Mouse (Mus musculus) G1E (cell line): ENCODE results near the gene Psma4. TPM values are rescaled to one million over a fixed set of nuclear protein-coding genes. Genes with fewer than 3 reads are reported as not detected.

Experiments used
- ATAC-seq: 2 replicates; pipeline ENCODE4 v1.8.0; 2016; ENCODE audit warnings: mild to moderate bottlenecking; ENCODE audit not compliant: insufficient number of reproducible peaks, poor library complexity, low FRiP score, severe bottlenecking; ENCODE audit errors: extremely low read depth
- DNase-seq: peaks from one replicate; pipeline ENCODE4 v3.0.0; 2012; ENCODE audit warnings: low spot score
- H3K27me3 ChIP-seq: 2 replicates; pipeline ENCODE4 v1.6.1; 2012; ENCODE audit warnings: mild to moderate bottlenecking, low read length, inconsistent platforms; ENCODE audit not compliant: insufficient read depth
- H3K36me3 ChIP-seq: replicated peaks from 2 replicates; pipeline ENCODE3; 2012; ENCODE audit warnings: mild to moderate bottlenecking, inconsistent platforms
- H3K4me1 ChIP-seq: 2 replicates; pipeline ENCODE4 v1.6.1; 2012; ENCODE audit warnings: low read depth, low read length, inconsistent platforms, mixed read lengths; ENCODE audit not compliant: insufficient read depth
- H3K4me3 ChIP-seq: 2 replicates; pipeline ENCODE4 v1.5.1; 2012; ENCODE audit warnings: low read depth, mild to moderate bottlenecking, inconsistent platforms, low read length, moderate library complexity, mixed read lengths
- H3K9me3 ChIP-seq: replicated peaks from 2 replicates; pipeline ENCODE4 v1.6.1; 2012; ENCODE audit warnings: inconsistent platforms
- CTCF ChIP-seq: IDR thresholded peaks from 2 replicates; pipeline ENCODE4 v1.5.1; 2012; ENCODE audit warnings: low read depth, low read length, inconsistent platforms, mixed read lengths
- GATA1 ChIP-seq: IDR thresholded peaks from 2 replicates; pipeline ENCODE4 v1.6.1; 2012; ENCODE audit warnings: borderline replicate concordance, low read length, inconsistent platforms, mixed read lengths
- GATA2 ChIP-seq: IDR thresholded peaks from 2 replicates; pipeline ENCODE4 v1.6.1; 2012; ENCODE audit warnings: low read depth, low read length, inconsistent platforms, borderline replicate concordance
- POLR2AphosphoS5 ChIP-seq: IDR thresholded peaks from 2 replicates; pipeline ENCODE4 v1.6.1; 2012; ENCODE audit warnings: low read depth, low read length, inconsistent platforms; ENCODE audit not compliant: insufficient replicate concordance
- TAL1 ChIP-seq: conservative IDR thresholded peaks from 2 replicates; pipeline ENCODE4 v1.6.1; 2012; ENCODE audit warnings: low read depth, low read length, inconsistent platforms, mixed read lengths
- polyA plus RNA-seq: library from polyadenylated mRNA; stranded (reverse); fragments of >175 nt; gene quantifications from 2 replicates; pipeline ENCODE4 v1.2.3, GENCODE M21; 2012
- total RNA-seq, 2 experiments: library from RNA; stranded (forward) in 1 of 2; stranded (reverse) in 1 of 2; fragments of 200-1000 nt in 1 of 2; fragments of >200 nt in 1 of 2; fragmentation: Nextera tagmentation in 1 of 2; gene quantifications; 2 replicates each; pipeline ENCODE4 v1.2.3; 2014 to 2017

The Psma4 gene
- total and polyA plus RNA-seq, 3 experiments = 15.5 to 307 (median 203) TPM

DNA sequence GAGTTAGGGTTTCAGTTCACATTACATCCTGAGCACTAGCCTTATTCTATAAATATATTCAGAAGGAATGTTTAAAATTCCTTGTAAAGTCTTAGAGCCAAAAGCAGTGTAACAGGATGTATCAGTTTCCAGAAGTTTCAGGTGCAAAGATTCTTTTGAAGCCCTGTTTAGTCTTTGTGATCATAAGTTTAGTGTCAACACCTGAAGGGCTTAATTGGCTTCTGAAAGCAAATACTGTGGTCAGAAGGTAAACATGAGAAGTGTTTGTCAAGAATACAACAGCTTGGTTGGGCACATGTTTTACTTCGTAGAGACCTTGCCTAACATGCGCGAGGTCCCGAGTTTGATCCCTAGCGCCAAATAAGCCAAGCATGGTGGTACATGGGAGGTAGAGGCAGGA lies 31.8 kb upstream of the Psma4 start:
- DNase-seq (no peak), ATAC-seq (no peak)
- TF ChIP-seq GATA2 (no peak), GATA1 (no peak), POLR2AphosphoS5 (no peak), TAL1 (no peak), CTCF (no peak)
- Histone ChIP-seq H3K27me3 (peaks cover 21% of the 10 kb centered on the region), H3K4me3 (no peak overlapping the region), H3K4me1 (no peaks in the 10 kb centered on the region), H3K36me3 (no peaks in the 10 kb centered on the region), H3K9me3 (peaks cover 8% of the 10 kb centered on the region)

DNA sequence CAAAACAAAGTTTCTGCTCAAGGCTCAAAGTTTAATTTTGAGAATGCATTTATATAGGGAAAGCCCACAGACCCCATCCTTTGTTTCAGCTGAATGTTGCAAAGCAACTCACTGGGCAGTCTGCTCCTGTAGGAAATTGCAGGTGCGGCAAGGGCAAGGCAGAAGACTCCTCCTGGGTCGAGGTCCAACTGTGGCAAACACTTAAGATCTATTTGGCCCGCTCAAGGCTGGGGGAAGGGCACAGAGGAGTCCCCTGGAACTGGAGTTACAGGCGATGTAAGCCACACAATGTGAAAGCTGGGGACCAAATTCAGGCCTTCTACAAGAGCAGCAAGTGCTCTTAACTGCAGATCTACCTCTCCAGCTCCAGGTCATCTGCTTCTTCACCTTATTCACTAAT lies 30.6 kb upstream of the Psma4 start:
- Histone ChIP-seq H3K36me3 (no peaks in the 10 kb centered on the region), H3K9me3 (peaks cover 8% of the 10 kb centered on the region), H3K4me1 (no peaks in the 10 kb centered on the region), H3K27me3 (peaks cover 21% of the 10 kb centered on the region), H3K4me3 (no peak overlapping the region)
- TF ChIP-seq POLR2AphosphoS5 (no peak), GATA2 (no peak), CTCF (no peak), GATA1 (no peak), TAL1 (no peak)
- ATAC-seq (no peak), DNase-seq (no peak)

GRCm38 (mm10) chr9:54930741-54931140 lies 19.8 kb upstream of the Psma4 start:
- H3K4me1 ChIP-seq = no peaks in the 10 kb centered on the region

GRCm38 (mm10) chr9:54931765-54932164 lies 18.8 kb upstream of the Psma4 start:
- no peaks in the 10 kb centered on the region for H3K36me3 ChIP-seq
- H3K4me3 ChIP-seq = no peak overlapping the region
- peaks cover 14% of the 10 kb centered on the region for H3K27me3 ChIP-seq
- H3K4me1 ChIP-seq = no peaks in the 10 kb centered on the region
- ATAC-seq (no peak), DNase-seq (no peak)
- no peaks in the 10 kb centered on the region for H3K9me3 ChIP-seq
- 0 out of 2 replicates have a peak, but pooled peaks have one; percentile 14 for TF ChIP-seq CTCF
- no peak for TF ChIP-seq TAL1

More at GRCm38 (mm10) chr9:54930741-54931140, 19.8 kb upstream of the Psma4 start:
- ATAC-seq = no peak
- DNase-seq = no peak
- Histone ChIP-seq H3K4me3 (no peak overlapping the region), H3K36me3 (no peaks in the 10 kb centered on the region), H3K9me3 (no peaks in the 10 kb centered on the region), H3K27me3 (peaks cover 14% of the 10 kb centered on the region)
- no peak for TF ChIP-seq POLR2AphosphoS5
- no peak for TF ChIP-seq TAL1
- TF ChIP-seq GATA1 = no peak
- TF ChIP-seq GATA2 = no peak
- no peak for TF ChIP-seq CTCF

DNA sequence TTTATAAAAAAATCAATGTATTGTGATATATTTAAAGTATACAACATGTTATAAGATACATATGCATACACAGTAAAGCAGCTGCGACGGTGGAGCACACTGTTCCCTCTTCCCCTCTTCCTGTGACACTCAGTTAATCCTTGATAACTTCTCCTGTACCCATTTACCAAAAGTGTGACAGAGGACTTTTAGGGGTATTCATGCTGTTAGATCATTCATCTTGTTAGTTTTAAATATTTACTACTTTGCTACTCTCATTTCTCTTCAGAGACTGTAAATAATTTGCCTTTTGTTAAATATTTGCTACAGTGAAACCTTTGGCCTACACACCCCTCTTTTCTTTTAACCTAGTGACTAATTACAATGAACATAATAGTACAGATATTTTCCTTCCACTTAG lies 18.2 kb upstream of the Psma4 start:
- no peaks in the 10 kb centered on the region for H3K36me3 ChIP-seq
- peaks cover 14% of the 10 kb centered on the region for H3K27me3 ChIP-seq
- no peak overlapping the region for H3K4me3 ChIP-seq
- no peak for TF ChIP-seq POLR2AphosphoS5
- TF ChIP-seq TAL1 = no peak
- TF ChIP-seq GATA1 = no peak
- no peak for TF ChIP-seq CTCF
- TF ChIP-seq GATA2 = no peak
- H3K4me1 ChIP-seq = no peaks in the 10 kb centered on the region
- H3K9me3 ChIP-seq = no peaks in the 10 kb centered on the region
- ATAC-seq (no peak), DNase-seq (no peak)

DNA sequence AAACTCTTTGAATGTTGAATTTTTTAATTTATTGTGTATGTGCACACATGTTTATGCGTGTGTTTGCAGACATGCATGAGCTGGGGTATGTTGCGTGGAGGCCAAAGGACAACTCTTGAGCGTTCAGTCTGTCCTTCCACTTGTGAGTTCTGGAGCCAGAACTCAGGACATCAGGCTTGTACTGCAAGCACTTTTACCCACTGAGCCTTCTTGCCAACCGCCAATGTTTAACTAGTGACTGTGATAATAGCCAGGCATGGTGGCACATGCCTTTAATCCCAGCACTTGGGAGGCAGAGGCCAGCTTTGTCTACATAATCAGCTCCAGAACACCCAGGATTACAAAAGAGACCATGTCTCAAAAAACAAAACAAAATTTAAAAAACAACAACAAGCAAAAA lies 8.5 kb upstream of the Psma4 start:
- ATAC-seq = no peak
- DNase-seq = no peak
- Histone ChIP-seq H3K36me3 (no peaks in the 10 kb centered on the region), H3K4me3 (no peak overlapping the region), H3K27me3 (peaks cover 16% of the 10 kb centered on the region), H3K9me3 (no peaks in the 10 kb centered on the region), H3K4me1 (no peaks in the 10 kb centered on the region)
- no peak for TF ChIP-seq POLR2AphosphoS5
- no peak for TF ChIP-seq GATA2
- no peak for TF ChIP-seq TAL1
- no peak for TF ChIP-seq GATA1
- TF ChIP-seq CTCF = no peak

DNA sequence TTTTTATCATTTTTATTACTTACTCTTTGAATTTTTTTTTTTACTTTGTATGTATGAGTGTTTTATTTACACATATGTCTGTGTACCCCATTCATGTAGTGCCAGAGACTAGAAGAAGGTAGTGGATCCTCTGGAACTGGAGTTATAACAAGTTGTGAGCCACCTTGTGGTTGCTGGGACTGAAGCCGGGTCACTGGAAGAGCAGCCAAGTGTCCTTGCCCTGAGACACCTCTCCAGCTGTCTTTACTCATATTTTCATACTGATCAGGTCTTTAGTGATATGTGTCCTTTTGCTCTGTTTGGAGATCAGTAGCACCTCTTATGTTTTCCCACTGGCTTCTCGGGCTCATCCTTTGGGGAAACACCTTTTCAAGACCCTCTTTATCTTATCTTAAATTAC lies 6.1 kb upstream of the Psma4 start:
- DNase-seq (no peak), ATAC-seq (no peak)
- no peak for TF ChIP-seq GATA1
- no peak for TF ChIP-seq TAL1
- TF ChIP-seq POLR2AphosphoS5 = no peak
- no peak for TF ChIP-seq GATA2
- no peak for TF ChIP-seq CTCF
- no peaks in the 10 kb centered on the region for H3K36me3 ChIP-seq
- H3K4me3 ChIP-seq = no peak overlapping the region
- no peaks in the 10 kb centered on the region for H3K9me3 ChIP-seq
- peaks cover 17% of the 10 kb centered on the region for H3K27me3 ChIP-seq
- peaks cover 2% of the 10 kb centered on the region for H3K4me1 ChIP-seq
